ENCODE assay signal across 25 mouse cellular contexts in genomic region chr11:82820788-82821456, GRCm38 (mm10). TPM values are rescaled to one million over a fixed set of nuclear protein-coding genes. Genes with fewer than 3 reads are reported as not detected.
DNase-seq lines count a peak whose midpoint lies in the region; ATAC-seq and TF ChIP-seq lines count a peak whose summit lies in the region.
"Had no signal": no experiment of that assay in that cellular context is flagged by ENCODE, and none has a peak within 500 bp of the region (broad histone marks: within the 10 kb centered on the region; RNA-seq: fewer than 3 reads in every experiment).

No protein-coding gene starts in this region.

- no peak overlapping the region for H3K4me3 ChIP-seq in heart, embryonic 13.5 days
- H3K4me3 ChIP-seq in liver, adult 2 months (ENCODE audit: insufficient read depth, low read depth, low read length) = no peak overlapping the region
- no peak overlapping the region for H3K4me3 ChIP-seq in liver, embryonic 14.5 days (ENCODE audit: insufficient read depth in 1 of 2, low read depth in 2 of 2, low read length in 2 of 2)
- H3K4me3 ChIP-seq: embryonic facial prominence, embryonic 12.5 days; erythroblast, embryonic 14.5 days; forebrain, embryonic 13.5 days; limb, embryonic 12.5 days; lung, embryonic 15.5 days; neural tube, embryonic 12.5 days had no signal

- no peak for TF ChIP-seq EP300 in liver, embryonic 14.5 days (IDR thresholded peaks at IDR 0.05; ENCODE audit: low read depth)

- H3K79me2 ChIP-seq in liver, adult 2 months (ENCODE audit: control insufficient read depth, insufficient read depth, low read length) = no peaks in the 10 kb centered on the region; the same call in 1 of the 2 replicates

- no peak for ATAC-seq in heart, embryonic 13.5 days (ENCODE audit: extremely low read depth, insufficient number of reproducible peaks, low FRiP score, low TSS enrichment)
- ATAC-seq in liver, embryonic 14.5 days (ENCODE audit: insufficient read depth) = peak; percentile 27
- ATAC-seq: forebrain, embryonic 13.5 days; hindbrain, embryonic 16.5 days had no signal

- H3K27me3 ChIP-seq in heart, embryonic 13.5 days (replicated peaks) = no peaks in the 10 kb centered on the region
- H3K27me3 ChIP-seq in liver, adult 2 months (ENCODE audit: control insufficient read depth, insufficient read depth, low read length) = no peaks in the 10 kb centered on the region
- H3K27me3 ChIP-seq in liver, embryonic 14.5 days (ENCODE audit: control insufficient read depth, insufficient read depth, low read length) = no peaks in the 10 kb centered on the region
- H3K27me3 ChIP-seq: CH12.LX; embryonic facial prominence, embryonic 12.5 days; forebrain, embryonic 13.5 days; limb, embryonic 12.5 days; lung, embryonic 15.5 days; neural tube, embryonic 12.5 days had no signal

- H3K4me1 ChIP-seq in heart, embryonic 13.5 days = peaks cover 13% of the 10 kb centered on the region
- peaks cover 20% of the 10 kb centered on the region for H3K4me1 ChIP-seq in liver, adult 2 months (ENCODE audit: control insufficient read depth, insufficient read depth, low read length)
- H3K4me1 ChIP-seq in liver, embryonic 14.5 days (replicated peaks; ENCODE audit: control insufficient read depth in 2 of 2, insufficient read depth in 2 of 2, low read length in 1 of 2) = peaks cover 0 to 17% of the 10 kb centered on the region in 2 experiments; a peak in 3 of 4 replicates
- H3K4me1 ChIP-seq: lung, embryonic 15.5 days; neural tube, embryonic 12.5 days had no signal

- H3K9me3 ChIP-seq in heart, embryonic 13.5 days = no peaks in the 10 kb centered on the region
- no peaks in the 10 kb centered on the region for H3K9me3 ChIP-seq in liver, embryonic 14.5 days (ENCODE audit: control insufficient read depth, low read length)
- H3K9me3 ChIP-seq: embryonic facial prominence, embryonic 12.5 days; forebrain, embryonic 13.5 days; limb, embryonic 12.5 days; lung, embryonic 15.5 days; neural tube, embryonic 12.5 days had no signal

- no peak overlapping the region for H3K4me2 ChIP-seq in heart, embryonic 13.5 days
- H3K4me2 ChIP-seq in liver, embryonic 14.5 days (ENCODE audit: low read depth) = no peak overlapping the region
- H3K4me2 ChIP-seq: embryonic facial prominence, embryonic 12.5 days; forebrain, embryonic 13.5 days; limb, embryonic 12.5 days; lung, embryonic 15.5 days; midbrain, embryonic 11.5 days; neural tube, embryonic 12.5 days had no signal

- DNase-seq in heart, postnatal 4 days = no peak
- peak; percentile 85 for DNase-seq in liver, adult 2 months (ENCODE audit: extremely low read depth, low read depth, low spot score)
- no peak for DNase-seq in liver
- no peak for DNase-seq in liver, embryonic 14.5 days (ENCODE audit: low read depth in 3 of 3, low spot score in 3 of 3)
- DNase-seq in spleen, adult 18-20 months = no peak
- DNase-seq in cerebellum, postnatal 25 days = no peak
- DNase-seq: adrenal gland, postnatal 14 days; cerebellum, adult 9-11 months; gastrocnemius, postnatal 10 days; heart, adult 11 months; heart, postnatal 10 days; kidney, postnatal 10 days; thymus, adult 2 months had no signal

- WGBS in heart, embryonic 13.5 days = 53% methylated on average over 13 of the region's 13 CpGs
- WGBS in liver, adult 2 months = 42% methylated on average over 13 of the region's 13 CpGs
- 76% methylated on average over 13 of the region's 13 CpGs for WGBS in liver, embryonic 14.5 days (ENCODE audit: insufficient replicate concordance)

- peak overlapping the region; percentile 40; the same call in 1 of the 2 replicates for H3K9ac ChIP-seq in heart, embryonic 13.5 days
- H3K9ac ChIP-seq in liver, adult 2 months (ENCODE audit: low read depth, low read length) = no peak overlapping the region; the same call in 1 of the 2 replicates
- no peak overlapping the region for H3K9ac ChIP-seq in liver, embryonic 14.5 days (replicated peaks)
- H3K9ac ChIP-seq: embryonic facial prominence, embryonic 12.5 days; forebrain, embryonic 13.5 days; limb, embryonic 12.5 days; lung, embryonic 15.5 days; neural tube, embryonic 12.5 days had no signal

- H3K27ac ChIP-seq in heart, embryonic 13.5 days (replicated peaks) = peak overlapping the region; percentile 6; the same call in 1 of the 2 replicates
- H3K27ac ChIP-seq in liver, adult 2 months (replicated peaks; ENCODE audit: insufficient read depth, low read depth, low read length) = peak overlapping the region; percentile 59
- no peak overlapping the region; the same call in 1 of the 2 replicates for H3K27ac ChIP-seq in liver, embryonic 14.5 days
- H3K27ac ChIP-seq: embryonic facial prominence, embryonic 12.5 days; forebrain, embryonic 13.5 days; limb, embryonic 12.5 days; lung, embryonic 15.5 days; neural tube, embryonic 12.5 days had no signal

- no peak for TF ChIP-seq POLR2A in liver, adult 2 months (IDR thresholded peaks at IDR 0.05; ENCODE audit: extremely low read depth, insufficient read depth, low read length)

- H3K36me3 ChIP-seq in heart, embryonic 13.5 days = 0 out of 2 replicates have a peak, but pooled peaks cover 6% of the 10 kb centered on the region
- peaks cover 2% of the 10 kb centered on the region; the same call in 1 of the 2 replicates for H3K36me3 ChIP-seq in liver, adult 2 months (ENCODE audit: control insufficient read depth, insufficient read depth, low read length)
- peaks cover 7% of the 10 kb centered on the region for H3K36me3 ChIP-seq in liver, embryonic 14.5 days (replicated peaks; ENCODE audit: control insufficient read depth, insufficient read depth, low read depth)
- H3K36me3 ChIP-seq: embryonic facial prominence, embryonic 12.5 days; lung, embryonic 15.5 days; neural tube, embryonic 12.5 days had no signal

- no peak for TF ChIP-seq CTCF in liver, adult 2 months (IDR thresholded peaks at IDR 0.05; ENCODE audit: low read depth, low read length)
- no peak for TF ChIP-seq CTCF in liver, embryonic 14.5 days (IDR thresholded peaks at IDR 0.05; ENCODE audit: low read depth)

RNA-seq across cellular contexts. Expression of gene Lig3, which starts 40.0 kb away (rescaled TPM):
- 18.6 and 21.1 TPM in 2 replicates for polyA plus RNA-seq in heart, embryonic 13.5 days (2015; fragmentation: Nextera tagmentation; extraction: Ambion mirVana)
- 10 to 100 TPM; 24.6 to 25.8 TPM for total RNA-seq in heart, postnatal 4 days (2021)
- 15.4 TPM in 2 replicates for total RNA-seq in liver, adult 2 months (2014; rRNA removed)
- polyA plus RNA-seq in liver, adult 2 months (2012; rRNA removed) = 6.1 and 8.0 TPM in 2 replicates
- polyA plus RNA-seq in liver, embryonic 14.5 days (2012; rRNA removed) = 6.3 and 6.5 TPM in 2 replicates
- polyA plus RNA-seq in liver, embryonic 14.5 days (2014; fragmentation: Nextera tagmentation; extraction: Ambion mirVana) = 8.3 and 10.3 TPM in 2 replicates

RNA-seq across cellular contexts. Expression of gene Rffl, which starts 50.1 kb away (rescaled TPM):
- polyA plus RNA-seq in heart, embryonic 13.5 days (2015; fragmentation: Nextera tagmentation; extraction: Ambion mirVana) = 4.7 and 5.3 TPM in 2 replicates
- 1 to 10 TPM; 3.6 to 4.4 TPM for total RNA-seq in heart, postnatal 4 days (2021)
- total RNA-seq in liver, adult 2 months (2014; rRNA removed) = 10.6 and 12.5 TPM in 2 replicates
- 11.7 and 12.7 TPM in 2 replicates for polyA plus RNA-seq in liver, adult 2 months (2012; rRNA removed)
- polyA plus RNA-seq in liver, embryonic 14.5 days (2012; rRNA removed) = 12.6 and 12.9 TPM in 2 replicates
- polyA plus RNA-seq in liver, embryonic 14.5 days (2014; fragmentation: Nextera tagmentation; extraction: Ambion mirVana) = 19.0 and 20.6 TPM in 2 replicates

RNA-seq across cellular contexts. Expression of gene Zfp830, which starts 56.8 kb away (rescaled TPM):
- 25.6 and 29.3 TPM in 2 replicates for polyA plus RNA-seq in heart, embryonic 13.5 days (2015; fragmentation: Nextera tagmentation; extraction: Ambion mirVana)
- total RNA-seq in heart, postnatal 4 days (2021) = 10 to 100 TPM; 16.5 to 17.4 TPM
- 7.8 and 9.1 TPM in 2 replicates for total RNA-seq in liver, adult 2 months (2014; rRNA removed)
- polyA plus RNA-seq in liver, adult 2 months (2012; rRNA removed) = 4.3 TPM in 2 replicates
- polyA plus RNA-seq in liver, embryonic 14.5 days (2012; rRNA removed) = 6.3 and 10.5 TPM in 2 replicates
- polyA plus RNA-seq in liver, embryonic 14.5 days (2014; fragmentation: Nextera tagmentation; extraction: Ambion mirVana) = 15.1 and 15.5 TPM in 2 replicates

RNA-seq across cellular contexts. Expression of gene Cct6b, which starts 56.8 kb away (rescaled TPM):
- 0.15 and 0.28 TPM in 2 replicates for polyA plus RNA-seq in heart, embryonic 13.5 days (2015; fragmentation: Nextera tagmentation; extraction: Ambion mirVana)
- total RNA-seq in heart, postnatal 4 days (2021) = under 1 TPM in 1 of 2 experiments, not detected in 1; 0.27 TPM
- total RNA-seq in liver, adult 2 months (2014; rRNA removed) = 0.87 and 1.2 TPM in 2 replicates
- polyA plus RNA-seq in liver, adult 2 months (2012; rRNA removed) = 0.07 and 0.16 TPM in 2 replicates
- 0.08 and 0.09 TPM in 2 replicates for polyA plus RNA-seq in liver, embryonic 14.5 days (2012; rRNA removed)
- 0.13 and 0.27 TPM in 2 replicates for polyA plus RNA-seq in liver, embryonic 14.5 days (2014; fragmentation: Nextera tagmentation; extraction: Ambion mirVana)
- total RNA-seq: left cerebral cortex, postnatal 10 days had no signal
- polyA plus RNA-seq: small intestine, adult 2 months had no signal
